Mouse (Mus musculus) natural killer cell, adult 2 months (primary cell): Measurements from ENCODE around the gene Hspa1b.
"Not testable (repeated sequence)": the region's sequence is repeated elsewhere in the genome, so short reads cannot be mapped to it uniquely, and the experiment has no call there.

Experiments
- DNase-seq, 2 experiments: peaks; one replicate each; pipeline ENCODE4 v3.0.0; 2022; ENCODE audit warnings: low spot score in 2 of 2

Gene Hspa1b

DNA sequence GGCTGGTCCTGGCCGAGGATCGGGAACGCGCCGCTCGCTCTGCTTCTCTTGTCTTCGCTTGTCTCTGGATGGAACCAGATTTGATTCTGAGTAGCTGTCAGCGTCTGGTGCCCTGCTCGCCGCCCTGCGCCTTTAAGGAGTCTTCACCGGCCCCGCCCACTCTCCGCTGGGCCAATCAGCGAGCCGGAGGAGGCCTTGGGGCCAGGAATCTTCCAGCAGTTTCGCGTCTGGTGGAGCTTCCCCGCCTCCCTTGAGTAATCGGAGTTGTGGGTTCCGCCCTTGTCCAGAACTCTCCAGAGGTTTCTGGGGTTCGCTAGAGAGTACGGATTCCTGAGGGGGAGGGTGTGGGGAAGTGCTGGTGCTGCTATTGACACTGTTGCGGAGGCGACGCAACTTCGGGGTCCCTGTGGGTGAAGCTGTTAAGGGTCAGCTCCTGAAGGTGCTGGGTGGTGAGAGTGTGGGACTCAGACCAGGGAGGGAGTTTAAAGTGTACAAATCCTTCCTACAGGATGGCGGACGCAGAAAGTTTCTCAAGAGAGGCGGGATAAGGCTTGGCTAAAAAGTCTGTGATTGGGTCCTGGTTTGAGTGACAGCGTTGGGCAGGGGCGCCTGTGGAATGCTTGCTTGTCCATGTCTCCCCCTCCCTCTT is at the start of gene Hspa1b:
Gene Hspa1b (minus strand): TSS at position 109 of the 649 bp plus-strand sequence.
- peak; percentile 57 to 62 for DNase-seq

DNA sequence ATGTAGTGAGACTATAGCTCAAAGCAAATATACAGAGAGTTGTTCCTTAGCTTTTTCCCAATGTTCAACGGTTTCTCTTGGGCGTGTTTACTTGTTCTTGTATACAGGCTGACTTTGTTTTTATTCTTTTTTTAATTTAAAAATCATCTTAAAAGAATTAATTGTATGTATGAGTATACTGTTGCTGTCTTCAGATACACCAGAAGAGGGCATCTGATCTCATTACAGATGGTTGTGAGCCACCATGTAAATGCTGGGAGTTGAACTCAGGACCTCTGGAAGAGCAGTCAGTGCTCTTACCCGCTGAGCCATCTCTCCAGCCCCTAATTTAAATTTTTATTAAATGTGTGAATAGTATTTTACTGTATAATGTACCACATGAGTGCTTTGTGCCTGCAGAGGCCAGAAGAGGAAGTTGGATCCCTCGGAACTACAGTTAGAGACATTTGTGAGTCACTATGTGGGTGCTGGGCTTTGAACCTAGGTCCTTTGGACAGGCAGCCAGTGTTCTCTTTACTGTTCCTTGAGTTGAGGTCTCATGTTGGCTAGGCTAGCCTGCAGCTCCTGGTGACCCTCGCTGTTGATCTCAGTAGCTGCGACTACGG is 48.5 kb upstream of the Hspa1b start:
- DNase-seq, result no peak

- not testable (repeated sequence) for DNase-seq
Measured at GRCm38 (mm10) chr17:35005902-35006301, 46.9 kb upstream of the Hspa1b start.

- no peak for DNase-seq
Measured at GRCm38 (mm10) chr17:35005158-35005557, 46.1 kb upstream of the Hspa1b start.

- DNase-seq, result no peak
Measured at GRCm38 (mm10) chr17:35004075-35004717, 45.2 kb upstream of the Hspa1b start.

DNA sequence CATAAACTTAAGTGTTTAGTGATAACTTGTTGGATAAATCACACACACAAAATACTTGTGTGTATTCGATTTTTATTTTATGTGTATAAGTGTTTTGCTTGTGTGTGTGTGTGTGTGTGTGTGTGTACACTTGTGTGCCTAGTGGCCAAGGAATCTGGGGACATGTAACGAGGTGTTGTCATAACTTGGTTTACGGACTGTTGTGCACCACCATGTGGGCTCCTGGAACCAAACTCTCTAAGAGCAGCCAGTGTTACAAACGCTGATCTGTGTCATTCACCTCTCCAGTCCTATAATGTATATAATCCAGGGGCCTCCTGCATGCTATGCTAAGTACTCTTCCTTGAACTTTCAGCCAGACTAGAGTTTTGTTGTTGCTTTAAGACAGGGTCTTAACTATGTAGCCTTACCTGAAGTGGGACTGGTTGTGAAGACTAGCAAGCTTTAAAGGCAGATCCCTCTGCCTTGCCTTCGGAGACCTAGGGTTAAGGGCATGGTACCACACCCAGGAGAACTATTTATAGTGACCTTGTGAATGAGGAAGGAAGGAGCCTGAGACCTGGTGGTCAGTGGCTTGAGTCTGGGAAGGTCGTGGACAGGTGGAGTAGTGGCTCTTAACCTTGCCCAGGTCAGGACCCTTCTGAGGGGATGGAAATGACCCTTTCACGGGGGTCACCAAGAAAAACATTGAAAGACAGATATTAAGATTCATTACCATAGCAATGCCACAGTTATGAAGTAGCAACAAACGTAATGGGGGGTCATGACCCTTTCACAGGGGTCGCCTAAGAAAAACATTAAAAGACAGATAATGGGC is 44.2 kb upstream of the Hspa1b start:
- no peak for DNase-seq

GRCm38 (mm10) chr17:35002153-35002865 is 43.3 kb upstream of the Hspa1b start:
- DNase-seq, result no peak

DNA sequence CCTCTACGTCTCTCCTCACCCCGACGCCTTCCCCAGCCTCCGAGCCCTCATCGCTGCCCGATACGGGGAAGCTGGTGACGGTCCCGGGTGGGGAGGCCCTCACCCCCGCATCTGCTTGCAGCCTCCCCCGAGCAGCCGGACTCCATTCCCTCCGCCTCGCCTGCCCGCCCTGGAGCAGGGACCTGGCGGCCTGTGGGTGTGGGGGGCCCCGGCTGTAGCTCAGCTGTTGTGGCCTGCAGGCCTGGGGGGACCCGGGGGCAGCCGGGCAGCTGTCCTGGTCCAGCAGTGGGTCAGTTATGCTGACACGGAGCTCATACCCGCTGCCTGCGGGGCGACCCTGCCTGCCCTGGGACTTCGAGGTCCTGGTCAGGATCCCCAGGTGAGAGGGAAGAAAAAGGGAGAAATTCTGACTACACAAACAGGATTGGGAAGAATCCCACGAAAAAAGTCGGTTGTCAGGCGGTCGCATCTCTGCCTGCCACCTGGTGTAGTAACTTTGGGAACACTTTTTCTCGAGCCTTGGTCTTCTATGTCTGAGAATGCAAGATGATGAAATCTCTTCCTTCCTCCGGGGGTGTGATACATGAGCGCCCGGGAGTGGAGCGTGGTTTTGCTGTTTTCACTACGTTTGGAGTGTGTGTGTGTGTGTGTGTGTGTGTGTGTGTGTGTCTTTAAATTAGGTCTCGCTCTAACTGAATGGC is 42.6 kb upstream of the Hspa1b start:
- DNase-seq, result peak; percentile 38

DNA sequence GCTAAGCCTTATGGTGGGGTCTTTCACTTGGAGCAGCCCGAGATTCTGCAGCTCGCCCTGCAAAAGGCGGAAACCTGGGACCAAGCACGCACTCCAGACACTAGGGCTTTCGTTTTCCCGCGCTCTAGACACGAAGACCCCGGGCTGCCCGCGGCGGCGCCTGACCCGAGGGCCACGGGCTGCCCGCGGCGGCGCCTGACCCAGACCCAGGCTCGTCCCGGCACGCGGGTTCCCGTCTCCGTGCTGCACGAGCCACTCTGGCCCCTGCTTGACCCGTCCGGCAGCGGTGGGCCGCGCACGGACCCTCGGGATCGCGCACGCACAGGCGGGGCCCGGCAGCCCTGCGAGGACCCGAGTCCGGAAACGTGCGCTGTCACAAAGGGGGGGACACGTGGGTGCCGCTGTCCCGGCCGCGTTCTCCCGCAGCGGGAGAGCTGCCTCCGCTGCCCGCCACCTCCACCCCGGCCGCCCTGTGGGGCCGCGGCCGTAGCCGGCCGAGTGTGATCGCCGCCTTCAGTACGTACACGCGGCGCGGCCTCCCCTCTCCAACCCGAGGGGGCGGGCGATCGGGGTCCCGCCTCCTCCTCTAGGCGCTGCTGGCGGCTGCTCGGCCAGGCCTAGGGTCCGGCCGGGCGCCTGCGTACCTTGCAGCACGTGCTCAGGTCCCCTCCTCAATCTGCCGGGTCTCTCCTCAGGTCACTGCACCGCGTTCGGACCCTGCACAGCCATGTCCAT is 41.8 kb upstream of the Hspa1b start, which contains the start of gene Vars:
Gene Vars (plus strand): TSS at position 271 of the 735 bp plus-strand sequence.
- DNase-seq, result peak; percentile 85 to 86

DNA sequence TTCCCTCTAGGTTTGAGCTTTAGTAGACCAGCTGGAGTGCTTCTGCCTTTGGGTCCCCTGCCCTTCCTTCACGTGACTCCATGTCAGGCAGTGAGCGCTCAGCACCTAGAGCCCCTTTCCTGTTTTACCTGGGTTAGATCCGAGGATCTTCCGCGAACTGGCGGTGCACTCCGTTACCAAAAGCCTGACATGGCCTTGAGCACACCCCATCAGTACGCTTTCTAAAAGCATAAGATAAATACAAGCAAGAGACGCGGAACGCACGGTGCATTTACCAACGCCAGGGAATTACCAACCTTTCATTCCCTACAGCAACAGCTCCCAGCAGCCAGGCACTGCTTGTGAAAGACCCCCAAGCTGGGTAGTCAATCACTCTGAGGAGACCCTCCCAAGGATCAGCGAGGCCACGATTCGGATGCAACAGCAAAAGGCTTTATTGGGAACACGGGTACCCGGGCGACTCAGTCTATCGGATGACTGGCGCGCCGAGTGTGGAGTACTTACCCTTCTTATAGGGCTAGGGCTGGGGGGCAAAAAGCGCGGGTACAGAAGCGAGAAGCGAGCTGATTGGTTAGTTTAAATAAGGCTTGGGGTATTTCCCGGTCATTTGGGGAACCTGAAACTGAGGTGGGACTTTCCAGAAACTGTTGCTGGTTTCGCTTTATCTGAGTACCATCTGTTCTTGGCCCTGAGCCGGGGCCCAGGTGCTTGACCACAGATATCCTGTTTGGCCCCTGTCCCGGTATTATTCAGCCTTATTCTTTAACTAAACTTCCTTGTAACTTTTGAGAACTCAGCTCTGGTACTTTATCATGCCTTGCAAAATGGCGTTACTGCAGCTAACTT is 41.1 kb upstream of the Hspa1b start:
- peak; percentile 54 to 72 for DNase-seq

DNA sequence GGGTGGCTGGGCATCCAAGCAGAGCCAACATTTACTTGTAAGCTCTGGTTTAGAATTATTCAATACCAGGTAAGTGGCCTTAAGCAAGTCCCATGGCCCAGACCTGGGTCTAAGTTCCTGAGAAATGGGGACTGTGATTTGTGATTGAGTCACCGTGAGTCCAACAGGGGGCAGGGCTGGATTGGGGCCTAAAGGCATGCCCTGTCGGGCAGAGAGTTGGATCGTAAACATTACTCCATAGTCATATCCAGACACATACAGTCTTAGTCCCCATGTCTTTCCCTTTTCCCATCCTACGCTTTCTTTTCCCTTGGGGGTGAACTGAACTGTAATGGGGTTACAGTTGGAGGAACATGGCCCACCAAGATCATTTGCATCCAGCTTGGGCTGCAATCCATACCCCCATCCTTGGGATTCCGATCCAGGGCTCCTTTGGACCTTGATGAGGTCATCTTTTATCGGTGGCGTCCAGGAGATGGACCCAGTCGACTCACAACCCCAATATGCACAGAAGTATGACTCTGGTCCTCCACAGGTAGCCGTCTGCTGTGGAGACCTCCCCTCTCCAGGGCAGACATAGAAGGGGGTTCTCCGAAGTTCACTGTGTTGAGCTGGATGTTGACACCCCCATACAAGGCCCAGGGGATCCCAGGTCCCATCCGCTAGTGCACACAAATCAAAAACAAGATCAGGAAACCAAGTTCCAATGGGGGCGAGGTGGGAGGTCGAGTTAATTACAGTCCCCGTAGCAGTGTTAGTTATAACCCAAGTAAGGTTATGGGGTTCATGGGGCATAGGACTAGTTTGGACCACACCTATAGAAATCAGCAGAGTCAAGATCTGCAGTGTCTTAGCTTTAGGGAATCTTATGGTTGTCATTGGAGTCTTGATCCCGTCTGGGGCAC is 39.7 kb upstream of the Hspa1b start:
- no peak for DNase-seq

DNA sequence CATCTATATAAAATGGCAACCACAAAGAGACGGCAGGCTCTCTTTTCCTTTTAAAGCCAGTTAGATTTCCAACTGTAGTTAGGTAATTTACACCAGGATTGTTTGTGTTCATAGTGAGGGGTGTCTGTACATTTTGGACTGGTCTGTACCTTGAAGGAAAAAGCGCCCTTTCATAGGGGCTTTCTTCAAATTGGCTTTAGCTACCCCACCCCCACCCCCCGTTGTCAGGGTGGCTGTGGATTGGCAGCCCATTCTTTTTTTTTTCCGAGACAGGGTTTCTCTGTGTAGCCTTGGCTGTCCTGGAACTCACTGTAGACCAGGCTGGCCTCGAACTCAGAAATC is 38.1 kb upstream of the Hspa1b start:
- DNase-seq, result no peak

- DNase-seq, result no peak
Measured at GRCm38 (mm10) chr17:34996411-34997141, 37.5 kb upstream of the Hspa1b start.

GRCm38 (mm10) chr17:34995927-34996326 is 36.9 kb upstream of the Hspa1b start:
- DNase-seq, result not testable (repeated sequence)

GRCm38 (mm10) chr17:34995192-34995591 is 36.2 kb upstream of the Hspa1b start:
- not testable (repeated sequence) for DNase-seq

GRCm38 (mm10) chr17:34994751-34995150 is 35.7 kb upstream of the Hspa1b start:
- DNase-seq, result no peak

DNA sequence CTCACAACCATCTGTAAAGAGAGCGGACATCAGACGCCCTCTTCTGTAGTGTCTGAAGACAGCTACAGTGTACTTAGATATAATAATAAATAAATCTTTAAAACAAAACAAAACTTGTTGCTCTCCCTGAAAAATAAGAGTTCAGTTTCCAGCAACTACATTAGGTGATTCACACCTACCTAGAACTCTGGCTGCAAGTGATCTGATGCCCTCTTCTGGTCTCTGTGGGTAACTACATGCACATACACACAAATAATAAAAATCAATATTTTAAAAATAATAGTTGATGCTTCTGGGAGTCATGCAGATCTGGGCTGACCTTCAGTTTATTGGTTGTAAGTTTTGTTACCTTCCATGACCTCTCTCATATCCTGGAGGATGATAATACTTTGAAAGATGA is 25.2 kb upstream of the Hspa1b start:
- DNase-seq, result peak in 1 of 2 experiments; percentile 50

DNA sequence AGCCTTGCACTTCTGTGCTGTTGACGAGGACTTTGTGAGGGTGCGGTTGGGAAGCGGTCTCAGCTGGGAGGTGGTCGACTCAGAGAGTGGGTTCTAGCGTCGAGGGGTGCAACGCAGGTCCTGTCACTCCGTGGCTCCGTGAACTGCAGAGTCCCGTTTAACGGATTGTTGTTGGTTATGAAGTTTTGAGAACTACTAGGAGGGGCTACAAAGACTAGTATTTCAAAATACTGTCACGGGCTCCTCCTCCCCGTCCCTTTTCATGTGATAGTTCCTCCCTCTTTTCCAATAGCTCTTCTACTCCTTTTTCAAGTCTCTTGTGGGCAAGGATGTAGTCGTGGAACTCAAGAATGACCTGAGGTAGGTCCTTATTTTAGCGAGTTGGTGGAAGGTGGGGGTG is 23.3 kb upstream of the Hspa1b start:
- no peak for DNase-seq
